Mouse (Mus musculus) olfactory bulb, adult 2 months (tissue): ENCODE data around the gene Morn1. TPM values are rescaled to one million over a fixed set of nuclear protein-coding genes. Genes with fewer than 3 reads are reported as not detected.

Experiments
- H3K27ac ChIP-seq: fragments of 200-500 bp; 2 replicates; pipeline ENCODE4 v1.5.1; 2012; ENCODE audit warnings: low read depth, low read length; ENCODE audit not compliant: insufficient read depth
- H3K4me1 ChIP-seq: fragments of 200-500 bp; 2 replicates; pipeline ENCODE4 v1.6.1; 2012; ENCODE audit warnings: low read length; ENCODE audit not compliant: control insufficient read depth, insufficient read depth
- H3K4me3 ChIP-seq: fragments of 200-500 bp; 2 replicates; pipeline ENCODE4 v1.5.1; 2012; ENCODE audit warnings: mild to moderate bottlenecking, low read depth, low read length, moderate library complexity; ENCODE audit not compliant: insufficient read depth
- CTCF ChIP-seq: fragments of 200-500 bp; IDR thresholded peaks from 2 replicates; pipeline ENCODE4 v1.5.1; 2012; ENCODE audit warnings: low read depth, mild to moderate bottlenecking, low read length, moderate library complexity; ENCODE audit not compliant: insufficient read depth
- POLR2A ChIP-seq: fragments of 200-500 bp; IDR thresholded peaks from 2 replicates; pipeline ENCODE4 v1.6.1; 2012; ENCODE audit warnings: mild to moderate bottlenecking, low read depth, low read length, moderate library complexity; ENCODE audit not compliant: insufficient read depth
- WGBS: fragments of 180-500 bp; shearing (Covaris S2); methylation state at CpG from one replicate; pipeline ENCODE4 v1.1.7; 2018; 5-methylcytosine and 5-hydroxymethylcytosine counted together
- polyA plus RNA-seq: library from polyadenylated mRNA; stranded (reverse); fragments of >200 nt; gene quantifications from 2 replicates; pipeline ENCODE4 v1.2.4, GENCODE M21; 2012; ENCODE audit warnings: low replicate concordance; ENCODE audit not compliant: missing spikeins, insufficient read depth, insufficient read length

The Morn1 gene
- polyA plus RNA-seq, 1 experiment: not detected

GRCm38 (mm10) chr4:155089241-155089640 is 2.9 kb downstream of the Morn1 start:
- Histone ChIP-seq H3K4me3 (no peak overlapping the region), H3K4me1 (peaks cover 11% of the 10 kb centered on the region), H3K27ac (no peak overlapping the region)
- TF ChIP-seq POLR2A (no peak), CTCF (no peak)
- 94% methylated on average over 5 of the region's 5 CpGs for WGBS

GRCm38 (mm10) chr4:155090147-155090546 is 3.8 kb downstream of the Morn1 start:
- Histone ChIP-seq H3K4me3 (no peak overlapping the region), H3K27ac (no peak overlapping the region), H3K4me1 (peaks cover 5% of the 10 kb centered on the region)
- WGBS: 97% methylated on average over 4 of the region's 4 CpGs
- no peak for TF ChIP-seq CTCF
- no peak for TF ChIP-seq POLR2A

- Histone ChIP-seq H3K4me3 (no peak overlapping the region), H3K4me1 (peaks cover 8% of the 10 kb centered on the region), H3K27ac (no peak overlapping the region)
- WGBS: 91% methylated on average over 13 of the region's 13 CpGs
- TF ChIP-seq POLR2A (no peak), CTCF (no peak)
These were observed 4.5 kb downstream of the Morn1 start for GRCm38 (mm10) chr4:155090688-155091449.

- 94% methylated on average over 19 of the region's 19 CpGs for WGBS
- H3K4me1 ChIP-seq: peaks cover 6% of the 10 kb centered on the region
- no peak overlapping the region for H3K4me3 ChIP-seq
- no peak overlapping the region for H3K27ac ChIP-seq
- no peak for TF ChIP-seq POLR2A
- no peak for TF ChIP-seq CTCF
These were observed 6.5 kb downstream of the Morn1 start for GRCm38 (mm10) chr4:155092718-155093430.

- TF ChIP-seq CTCF: no peak
- no peak for TF ChIP-seq POLR2A
- no peak overlapping the region for H3K4me3 ChIP-seq
- peaks cover 6% of the 10 kb centered on the region for H3K4me1 ChIP-seq
- H3K27ac ChIP-seq: no peak overlapping the region
- WGBS: 85% methylated on average over 7 of the region's 7 CpGs
These were observed 7.2 kb downstream of the Morn1 start for GRCm38 (mm10) chr4:155093431-155094149.

- H3K4me1 ChIP-seq: peaks cover 6% of the 10 kb centered on the region
- no peak overlapping the region for H3K27ac ChIP-seq
- TF ChIP-seq CTCF: peak; percentile 25; the same call in 1 of the 2 replicates
- no peak for TF ChIP-seq POLR2A
- WGBS: 70% methylated on average over 3 of the region's 3 CpGs
- no peak overlapping the region for H3K4me3 ChIP-seq
These were observed 8.2 kb downstream of the Morn1 start for GRCm38 (mm10) chr4:155094565-155094964.

- Histone ChIP-seq H3K27ac (0 out of 2 replicates have a peak overlapping the region, but pooled peaks have one; percentile 11), H3K4me1 (peaks cover 6% of the 10 kb centered on the region)
- WGBS: 31% methylated on average over 8 of the region's 8 CpGs
These were observed 9.0 kb downstream of the Morn1 start for GRCm38 (mm10) chr4:155095238-155095900.

GRCm38 (mm10) chr4:155095967-155096366 is 9.6 kb downstream of the Morn1 start:
- Histone ChIP-seq H3K4me3 (no peak overlapping the region), H3K27ac (no peak overlapping the region), H3K4me1 (peaks cover 6% of the 10 kb centered on the region)
- TF ChIP-seq POLR2A (no peak), CTCF (no peak)
- WGBS: 90% methylated on average over 8 of the region's 8 CpGs

More at GRCm38 (mm10) chr4:155095238-155095900, 9.0 kb downstream of the Morn1 start:
- TF ChIP-seq CTCF: peak; percentile 79
- no peak for TF ChIP-seq POLR2A
- no peak overlapping the region for H3K4me3 ChIP-seq
